Mouse (Mus musculus): ENCODE measurements at regions not wholly inside any gene's neighbourhood (a gene's known extent, or its start where the extent isn't known, plus 50 kb on each side); places are given as distances from the start of the nearest gene placed in this dataset.

- H3K27ac ChIP-seq (ENCODE audit: control insufficient read depth, insufficient read depth, low read depth, low read length): no peak overlapping the region
- H3K4me1 ChIP-seq (ENCODE audit: control insufficient read depth, insufficient read depth, low read length): no peaks in the 10 kb centered on the region; the same call in none of the 2 replicates
- no peaks in the 10 kb centered on the region for H3K27me3 ChIP-seq (ENCODE audit: control insufficient read depth, insufficient read depth, low read length)
- TF ChIP-seq POLR2A (IDR thresholded peaks at IDR 0.05; ENCODE audit: control insufficient read depth, low read depth, low read length) (no peak), CTCF (IDR thresholded peaks at IDR 0.05; ENCODE audit: control insufficient read depth, insufficient read depth, insufficient replicate concordance, low read depth, low read length) (no peak)
- H3K36me3 ChIP-seq (ENCODE audit: control insufficient read depth, insufficient read depth, low read length): no peaks in the 10 kb centered on the region
- H3K4me3 ChIP-seq (ENCODE audit: control insufficient read depth, low read depth, low read length): no peak overlapping the region
Measured at GRCm38 (mm10) chr15:87180836-87181235, 363.3 kb upstream of the Fam19a5 start.

GRCm38 (mm10) chr15:87184248-87184647 lies 359.9 kb upstream of the Fam19a5 start:
- TF ChIP-seq POLR2A (IDR thresholded peaks at IDR 0.05; ENCODE audit: control insufficient read depth, low read depth, low read length) (no peak), CTCF (IDR thresholded peaks at IDR 0.05; ENCODE audit: control insufficient read depth, insufficient read depth, insufficient replicate concordance, low read depth, low read length) (no peak)
- H3K27me3 ChIP-seq (ENCODE audit: control insufficient read depth, insufficient read depth, low read length): no peaks in the 10 kb centered on the region
- H3K4me1 ChIP-seq (ENCODE audit: control insufficient read depth, insufficient read depth, low read length): no peaks in the 10 kb centered on the region; the same call in none of the 2 replicates
- no peak overlapping the region for H3K4me3 ChIP-seq (ENCODE audit: control insufficient read depth, low read depth, low read length)
- H3K36me3 ChIP-seq (ENCODE audit: control insufficient read depth, insufficient read depth, low read length): no peaks in the 10 kb centered on the region
- H3K27ac ChIP-seq (ENCODE audit: control insufficient read depth, insufficient read depth, low read depth, low read length): no peak overlapping the region

GRCm38 (mm10) chr15:87188816-87189455 lies 355.2 kb upstream of the Fam19a5 start:
- H3K4me1 ChIP-seq (ENCODE audit: control insufficient read depth, insufficient read depth, low read length): no peaks in the 10 kb centered on the region; the same call in 1 of the 2 replicates
- no peak overlapping the region for H3K27ac ChIP-seq (ENCODE audit: control insufficient read depth, insufficient read depth, low read depth, low read length)
- H3K4me3 ChIP-seq (ENCODE audit: control insufficient read depth, low read depth, low read length): no peak overlapping the region
- H3K36me3 ChIP-seq (ENCODE audit: control insufficient read depth, insufficient read depth, low read length): no peaks in the 10 kb centered on the region
- TF ChIP-seq CTCF (IDR thresholded peaks at IDR 0.05; ENCODE audit: control insufficient read depth, insufficient read depth, insufficient replicate concordance, low read depth, low read length) (peak; percentile 72; the same call in 1 of the 2 replicates), POLR2A (IDR thresholded peaks at IDR 0.05; ENCODE audit: control insufficient read depth, low read depth, low read length) (no peak)
- no peaks in the 10 kb centered on the region for H3K27me3 ChIP-seq (ENCODE audit: control insufficient read depth, insufficient read depth, low read length)

GRCm38 (mm10) chr15:87191901-87192300 lies 352.2 kb upstream of the Fam19a5 start:
- Histone ChIP-seq H3K36me3 (ENCODE audit: control insufficient read depth, insufficient read depth, low read length) (no peaks in the 10 kb centered on the region), H3K27ac (ENCODE audit: control insufficient read depth, insufficient read depth, low read depth, low read length) (no peak overlapping the region), H3K27me3 (ENCODE audit: control insufficient read depth, insufficient read depth, low read length) (no peaks in the 10 kb centered on the region), H3K4me1 (ENCODE audit: control insufficient read depth, insufficient read depth, low read length) (no peaks in the 10 kb centered on the region), H3K4me3 (ENCODE audit: control insufficient read depth, low read depth, low read length) (no peak overlapping the region)
- no peak for TF ChIP-seq POLR2A (IDR thresholded peaks at IDR 0.05; ENCODE audit: control insufficient read depth, low read depth, low read length)
- peak; percentile 74; the same call in 1 of the 2 replicates for TF ChIP-seq CTCF (IDR thresholded peaks at IDR 0.05; ENCODE audit: control insufficient read depth, insufficient read depth, insufficient replicate concordance, low read depth, low read length)

GRCm38 (mm10) chr15:87196306-87196893 lies 347.7 kb upstream of the Fam19a5 start:
- Histone ChIP-seq H3K36me3 (ENCODE audit: control insufficient read depth, insufficient read depth, low read length) (no peaks in the 10 kb centered on the region), H3K27ac (ENCODE audit: control insufficient read depth, insufficient read depth, low read depth, low read length) (no peak overlapping the region), H3K4me1 (ENCODE audit: control insufficient read depth, insufficient read depth, low read length) (no peaks in the 10 kb centered on the region), H3K4me3 (ENCODE audit: control insufficient read depth, low read depth, low read length) (no peak overlapping the region), H3K27me3 (ENCODE audit: control insufficient read depth, insufficient read depth, low read length) (no peaks in the 10 kb centered on the region)
- TF ChIP-seq POLR2A (IDR thresholded peaks at IDR 0.05; ENCODE audit: control insufficient read depth, low read depth, low read length) (no peak), CTCF (IDR thresholded peaks at IDR 0.05; ENCODE audit: control insufficient read depth, insufficient read depth, insufficient replicate concordance, low read depth, low read length) (no peak)

GRCm38 (mm10) chr15:87199641-87200040 lies 344.5 kb upstream of the Fam19a5 start:
- TF ChIP-seq POLR2A (IDR thresholded peaks at IDR 0.05; ENCODE audit: control insufficient read depth, low read depth, low read length) (no peak), CTCF (IDR thresholded peaks at IDR 0.05; ENCODE audit: control insufficient read depth, insufficient read depth, insufficient replicate concordance, low read depth, low read length) (no peak)
- Histone ChIP-seq H3K27me3 (ENCODE audit: control insufficient read depth, insufficient read depth, low read length) (no peaks in the 10 kb centered on the region), H3K36me3 (ENCODE audit: control insufficient read depth, insufficient read depth, low read length) (no peaks in the 10 kb centered on the region), H3K27ac (ENCODE audit: control insufficient read depth, insufficient read depth, low read depth, low read length) (no peak overlapping the region), H3K4me1 (ENCODE audit: control insufficient read depth, insufficient read depth, low read length) (no peaks in the 10 kb centered on the region), H3K4me3 (ENCODE audit: control insufficient read depth, low read depth, low read length) (no peak overlapping the region)

GRCm38 (mm10) chr15:87200282-87201048 lies 343.6 kb upstream of the Fam19a5 start:
- Histone ChIP-seq H3K4me3 (ENCODE audit: control insufficient read depth, low read depth, low read length) (no peak overlapping the region), H3K36me3 (ENCODE audit: control insufficient read depth, insufficient read depth, low read length) (no peaks in the 10 kb centered on the region), H3K27ac (ENCODE audit: control insufficient read depth, insufficient read depth, low read depth, low read length) (no peak overlapping the region), H3K4me1 (ENCODE audit: control insufficient read depth, insufficient read depth, low read length) (no peaks in the 10 kb centered on the region), H3K27me3 (ENCODE audit: control insufficient read depth, insufficient read depth, low read length) (no peaks in the 10 kb centered on the region)
- TF ChIP-seq CTCF (IDR thresholded peaks at IDR 0.05; ENCODE audit: control insufficient read depth, insufficient read depth, insufficient replicate concordance, low read depth, low read length) (no peak), POLR2A (IDR thresholded peaks at IDR 0.05; ENCODE audit: control insufficient read depth, low read depth, low read length) (no peak)

Measured in testis, adult 2 months (tissue).